Mouse (Mus musculus): Measurements from ENCODE around the gene Phc2.

- TF ChIP-seq POLR2A (IDR thresholded peaks at IDR 0.05; ENCODE audit: control insufficient read depth, low read depth, low read length) (no peak), CTCF (IDR thresholded peaks at IDR 0.05; ENCODE audit: control insufficient read depth, insufficient read depth, insufficient replicate concordance, low read depth, low read length) (no peak)
Measured at GRCm38 (mm10) chr4:128660196-128660595, 5.7 kb downstream of the Phc2 start.

Measured in testis, adult 2 months (tissue).